Mouse (Mus musculus): ENCODE measurements at regions not wholly inside any gene's neighbourhood (a gene's known extent, or its start where the extent isn't known, plus 50 kb on each side); places are given as distances from the start of the nearest gene placed in this dataset.
"Not testable (repeated sequence)": the region's sequence is repeated elsewhere in the genome, so short reads cannot be mapped to it uniquely, and the experiment has no call there.

- H3K9me3 ChIP-seq (ENCODE audit: control insufficient read depth, insufficient read depth, low read depth, low read length); H3K4me3 ChIP-seq (ENCODE audit: insufficient read depth in 1 of 2, low read depth in 1 of 2, low read length in 2 of 2, poor library complexity in 1 of 2, severe bottlenecking in 1 of 2); in situ Hi-C loops (cut with MboI; ENCODE audit: low sequenced_read_pairs in 2 of 2, unreplicated experiment in 2 of 2); H3K36me3 ChIP-seq (ENCODE audit: control insufficient read depth, insufficient read depth, low read length, poor library complexity, severe bottlenecking); H3K4me1 ChIP-seq (ENCODE audit: control insufficient read depth in 2 of 2, insufficient read depth in 2 of 2, low read length in 2 of 2, poor library complexity in 1 of 2); H3K27ac ChIP-seq (ENCODE audit: insufficient read depth, low read depth, low read length, poor library complexity, severe bottlenecking); DNase-seq (ENCODE audit: low read depth, low spot score); H3K9ac ChIP-seq (ENCODE audit: insufficient read depth, low read depth, low read length, poor library complexity, severe bottlenecking): not testable (repeated sequence)
Observed at GRCm38 (mm10) chr14:53231142-53231541, 735.6 kb upstream of the Olfr1507 start.

- H3K27ac ChIP-seq (ENCODE audit: insufficient read depth, low read depth, low read length, poor library complexity, severe bottlenecking); H3K4me3 ChIP-seq (ENCODE audit: insufficient read depth in 1 of 2, low read depth in 1 of 2, low read length in 2 of 2, poor library complexity in 1 of 2, severe bottlenecking in 1 of 2); H3K36me3 ChIP-seq (ENCODE audit: control insufficient read depth, insufficient read depth, low read length, poor library complexity, severe bottlenecking); H3K9me3 ChIP-seq (ENCODE audit: control insufficient read depth, insufficient read depth, low read depth, low read length); in situ Hi-C loops (cut with MboI; ENCODE audit: low sequenced_read_pairs in 2 of 2, unreplicated experiment in 2 of 2); H3K9ac ChIP-seq (ENCODE audit: insufficient read depth, low read depth, low read length, poor library complexity, severe bottlenecking); H3K4me1 ChIP-seq (ENCODE audit: control insufficient read depth in 2 of 2, insufficient read depth in 2 of 2, low read length in 2 of 2, poor library complexity in 1 of 2); DNase-seq (ENCODE audit: low read depth, low spot score): not testable (repeated sequence)
Observed at GRCm38 (mm10) chr14:53224789-53225188, 729.2 kb upstream of the Olfr1507 start.

- H3K4me1 ChIP-seq (ENCODE audit: control insufficient read depth in 2 of 2, insufficient read depth in 2 of 2, low read length in 2 of 2, poor library complexity in 1 of 2); H3K9ac ChIP-seq (ENCODE audit: insufficient read depth, low read depth, low read length, poor library complexity, severe bottlenecking); H3K36me3 ChIP-seq (ENCODE audit: control insufficient read depth, insufficient read depth, low read length, poor library complexity, severe bottlenecking); H3K27ac ChIP-seq (ENCODE audit: insufficient read depth, low read depth, low read length, poor library complexity, severe bottlenecking); DNase-seq (ENCODE audit: low read depth, low spot score); H3K9me3 ChIP-seq (ENCODE audit: control insufficient read depth, insufficient read depth, low read depth, low read length); H3K4me3 ChIP-seq (ENCODE audit: insufficient read depth in 1 of 2, low read depth in 1 of 2, low read length in 2 of 2, poor library complexity in 1 of 2, severe bottlenecking in 1 of 2); in situ Hi-C loops (cut with MboI; ENCODE audit: low sequenced_read_pairs in 2 of 2, unreplicated experiment in 2 of 2): not testable (repeated sequence)
Observed at GRCm38 (mm10) chr14:53210554-53210953, 715.0 kb upstream of the Olfr1507 start.

DNA sequence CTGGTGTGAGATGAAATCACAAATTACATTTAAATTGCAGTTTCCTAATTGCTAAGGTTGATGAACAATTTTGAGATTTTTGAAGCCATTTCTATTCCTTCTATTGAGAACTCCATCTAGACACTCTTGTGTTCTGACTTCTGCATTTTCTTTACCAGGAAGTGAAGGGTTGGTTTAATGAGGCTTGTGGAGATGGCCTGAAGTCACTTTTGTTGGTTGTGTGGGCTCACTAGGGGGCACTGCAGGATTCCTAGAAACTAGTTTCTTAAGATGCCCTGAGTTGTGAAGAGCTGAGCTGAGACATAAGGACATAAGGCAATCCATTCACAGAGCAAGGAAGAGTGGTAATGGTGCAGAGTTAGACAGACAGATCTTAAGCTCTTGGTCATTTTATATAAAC lies 713.7 kb upstream of the Olfr1507 start:
- H3K27ac ChIP-seq (ENCODE audit: insufficient read depth, low read depth, low read length, poor library complexity, severe bottlenecking); H3K4me1 ChIP-seq (ENCODE audit: control insufficient read depth in 2 of 2, insufficient read depth in 2 of 2, low read length in 2 of 2, poor library complexity in 1 of 2); H3K9me3 ChIP-seq (ENCODE audit: control insufficient read depth, insufficient read depth, low read depth, low read length); H3K9ac ChIP-seq (ENCODE audit: insufficient read depth, low read depth, low read length, poor library complexity, severe bottlenecking); H3K4me3 ChIP-seq (ENCODE audit: insufficient read depth in 1 of 2, low read depth in 1 of 2, low read length in 2 of 2, poor library complexity in 1 of 2, severe bottlenecking in 1 of 2); in situ Hi-C loops (cut with MboI; ENCODE audit: low sequenced_read_pairs in 2 of 2, unreplicated experiment in 2 of 2); H3K36me3 ChIP-seq (ENCODE audit: control insufficient read depth, insufficient read depth, low read length, poor library complexity, severe bottlenecking); DNase-seq (ENCODE audit: low read depth, low spot score): not testable (repeated sequence)

- H3K4me1 ChIP-seq (ENCODE audit: control insufficient read depth in 2 of 2, insufficient read depth in 2 of 2, low read length in 2 of 2, poor library complexity in 1 of 2); H3K9ac ChIP-seq (ENCODE audit: insufficient read depth, low read depth, low read length, poor library complexity, severe bottlenecking); H3K27ac ChIP-seq (ENCODE audit: insufficient read depth, low read depth, low read length, poor library complexity, severe bottlenecking); DNase-seq (ENCODE audit: low read depth, low spot score); H3K9me3 ChIP-seq (ENCODE audit: control insufficient read depth, insufficient read depth, low read depth, low read length); in situ Hi-C loops (cut with MboI; ENCODE audit: low sequenced_read_pairs in 2 of 2, unreplicated experiment in 2 of 2); H3K36me3 ChIP-seq (ENCODE audit: control insufficient read depth, insufficient read depth, low read length, poor library complexity, severe bottlenecking); H3K4me3 ChIP-seq (ENCODE audit: insufficient read depth in 1 of 2, low read depth in 1 of 2, low read length in 2 of 2, poor library complexity in 1 of 2, severe bottlenecking in 1 of 2): not testable (repeated sequence)
Observed at GRCm38 (mm10) chr14:53190931-53191330, 695.4 kb upstream of the Olfr1507 start.

DNA sequence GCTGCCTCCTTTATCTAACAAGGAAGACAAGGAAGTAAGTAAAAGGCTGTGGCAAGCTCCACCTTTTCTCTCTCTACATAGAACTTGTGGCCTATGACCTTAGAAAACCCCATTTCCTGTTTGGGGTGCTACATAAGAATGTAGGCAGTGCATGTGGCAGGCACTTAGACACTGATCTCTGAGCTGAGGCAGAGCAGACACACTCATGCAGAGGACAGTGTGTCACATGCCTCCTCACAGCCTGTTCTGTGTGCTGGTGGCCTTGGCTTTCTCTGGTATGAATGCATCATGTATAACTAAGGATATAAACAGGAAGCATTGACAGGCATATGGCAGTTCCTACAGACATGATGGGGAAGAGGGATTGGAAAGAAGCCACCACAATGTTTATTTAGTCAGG lies 678.5 kb upstream of the Olfr1507 start:
- in situ Hi-C loops (cut with MboI; ENCODE audit: low sequenced_read_pairs in 2 of 2, unreplicated experiment in 2 of 2); H3K9me3 ChIP-seq (ENCODE audit: control insufficient read depth, insufficient read depth, low read depth, low read length); H3K27ac ChIP-seq (ENCODE audit: insufficient read depth, low read depth, low read length, poor library complexity, severe bottlenecking); H3K4me3 ChIP-seq (ENCODE audit: insufficient read depth in 1 of 2, low read depth in 1 of 2, low read length in 2 of 2, poor library complexity in 1 of 2, severe bottlenecking in 1 of 2); H3K4me1 ChIP-seq (ENCODE audit: control insufficient read depth in 2 of 2, insufficient read depth in 2 of 2, low read length in 2 of 2, poor library complexity in 1 of 2); DNase-seq (ENCODE audit: low read depth, low spot score); H3K9ac ChIP-seq (ENCODE audit: insufficient read depth, low read depth, low read length, poor library complexity, severe bottlenecking); H3K36me3 ChIP-seq (ENCODE audit: control insufficient read depth, insufficient read depth, low read length, poor library complexity, severe bottlenecking): not testable (repeated sequence)

DNA sequence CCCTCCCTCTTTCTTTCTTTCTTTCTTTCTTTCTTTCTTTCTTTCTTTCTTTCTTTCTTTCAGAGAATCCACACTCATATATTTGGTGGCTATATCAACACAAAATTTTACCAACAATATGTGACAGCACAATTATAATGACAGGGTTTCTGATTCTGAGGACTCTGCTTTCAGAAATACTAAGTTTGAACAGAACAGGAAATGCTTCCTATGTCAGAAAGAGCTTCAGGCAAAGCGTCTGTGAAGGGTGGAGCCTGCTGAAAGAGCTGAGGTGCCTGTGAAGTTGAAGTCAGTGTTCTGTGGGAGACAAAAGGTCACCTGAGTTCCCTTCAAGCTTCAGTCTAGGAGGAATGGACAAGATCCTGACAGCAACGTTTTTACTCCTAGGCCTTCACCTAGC lies 670.8 kb upstream of the Olfr1507 start:
- H3K27ac ChIP-seq (ENCODE audit: insufficient read depth, low read depth, low read length, poor library complexity, severe bottlenecking); DNase-seq (ENCODE audit: low read depth, low spot score); H3K4me1 ChIP-seq (ENCODE audit: control insufficient read depth in 2 of 2, insufficient read depth in 2 of 2, low read length in 2 of 2, poor library complexity in 1 of 2); H3K36me3 ChIP-seq (ENCODE audit: control insufficient read depth, insufficient read depth, low read length, poor library complexity, severe bottlenecking); H3K9ac ChIP-seq (ENCODE audit: insufficient read depth, low read depth, low read length, poor library complexity, severe bottlenecking); H3K4me3 ChIP-seq (ENCODE audit: insufficient read depth in 1 of 2, low read depth in 1 of 2, low read length in 2 of 2, poor library complexity in 1 of 2, severe bottlenecking in 1 of 2); H3K9me3 ChIP-seq (ENCODE audit: control insufficient read depth, insufficient read depth, low read depth, low read length); in situ Hi-C loops (cut with MboI; ENCODE audit: low sequenced_read_pairs in 2 of 2, unreplicated experiment in 2 of 2): not testable (repeated sequence)

DNA sequence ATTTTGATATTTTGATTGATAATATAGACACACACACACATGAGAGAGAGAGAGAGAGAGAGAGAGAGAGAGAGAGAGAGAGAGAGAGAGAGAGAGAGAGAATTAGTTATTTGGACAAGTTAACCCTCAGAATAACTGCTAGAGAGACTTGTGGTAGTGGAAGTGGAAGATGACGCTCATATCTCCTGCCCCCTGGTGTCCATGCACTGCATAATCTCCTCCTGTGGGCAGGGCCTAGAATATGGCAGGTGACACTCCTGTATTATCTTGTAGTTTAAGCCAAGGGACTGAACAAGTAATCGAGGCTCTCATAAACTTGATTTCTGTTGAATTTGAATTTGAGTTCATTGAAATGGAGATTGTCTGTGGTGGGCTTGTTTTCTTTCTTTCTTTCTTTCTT lies 663.5 kb upstream of the Olfr1507 start:
- H3K4me3 ChIP-seq (ENCODE audit: insufficient read depth in 1 of 2, low read depth in 1 of 2, low read length in 2 of 2, poor library complexity in 1 of 2, severe bottlenecking in 1 of 2); in situ Hi-C loops (cut with MboI; ENCODE audit: low sequenced_read_pairs in 2 of 2, unreplicated experiment in 2 of 2); DNase-seq (ENCODE audit: low read depth, low spot score); H3K27ac ChIP-seq (ENCODE audit: insufficient read depth, low read depth, low read length, poor library complexity, severe bottlenecking); H3K4me1 ChIP-seq (ENCODE audit: control insufficient read depth in 2 of 2, insufficient read depth in 2 of 2, low read length in 2 of 2, poor library complexity in 1 of 2); H3K9me3 ChIP-seq (ENCODE audit: control insufficient read depth, insufficient read depth, low read depth, low read length); H3K9ac ChIP-seq (ENCODE audit: insufficient read depth, low read depth, low read length, poor library complexity, severe bottlenecking); H3K36me3 ChIP-seq (ENCODE audit: control insufficient read depth, insufficient read depth, low read length, poor library complexity, severe bottlenecking): not testable (repeated sequence)

GRCm38 (mm10) chr14:53134783-53135182 lies 639.2 kb upstream of the Olfr1507 start:
- not testable (repeated sequence) for H3K36me3 ChIP-seq (ENCODE audit: control insufficient read depth, insufficient read depth, low read length, poor library complexity, severe bottlenecking); H3K27ac ChIP-seq (ENCODE audit: insufficient read depth, low read depth, low read length, poor library complexity, severe bottlenecking); H3K9me3 ChIP-seq (ENCODE audit: control insufficient read depth, insufficient read depth, low read depth, low read length); H3K9ac ChIP-seq (ENCODE audit: insufficient read depth, low read depth, low read length, poor library complexity, severe bottlenecking); DNase-seq (ENCODE audit: low read depth, low spot score); H3K4me3 ChIP-seq (ENCODE audit: insufficient read depth in 1 of 2, low read depth in 1 of 2, low read length in 2 of 2, poor library complexity in 1 of 2, severe bottlenecking in 1 of 2); H3K4me1 ChIP-seq (ENCODE audit: control insufficient read depth in 2 of 2, insufficient read depth in 2 of 2, low read length in 2 of 2, poor library complexity in 1 of 2)
- in situ Hi-C loops (cut with MboI; ENCODE audit: low sequenced_read_pairs in 2 of 2, unreplicated experiment in 2 of 2), result loop anchor here in 1 of 2 experiments (25.0 kb wide), 1 partner anchor 378 kb away; no protein-coding TSS in a partner anchor

Data from ES-E14 (cell line).